Mouse (Mus musculus) megakaryocyte, adult 5-6 weeks (primary cell): ENCODE data around the gene Lrriq1. TPM values are rescaled to one million over a fixed set of nuclear protein-coding genes. Genes with fewer than 3 reads are reported as not detected.

Experiments
- ATAC-seq: 2 replicates; pipeline ENCODE4 v1.8.0; 2016; ENCODE audit warnings: mild to moderate bottlenecking, inconsistent platforms; ENCODE audit not compliant: poor library complexity, severe bottlenecking
- total RNA-seq, 2 experiments: library from RNA; stranded (forward) in 1 of 2; stranded (reverse) in 1 of 2; fragments of 153-499, 151-499 nt in 1 of 2; fragments of 221-1000, 200-1000 nt in 1 of 2; gene quantifications; 2 replicates each; pipeline versions ENCODE4 v1.2.3 to v1.2.4; 2015 to 2017

Gene Lrriq1
- total RNA-seq (2015) (not detected in 2 replicates), total RNA-seq (2017) (not detected in 2 replicates)

GRCm38 (mm10) chr10:103235707-103236459 lies at the start of gene Lrriq1:
Gene Lrriq1 (minus strand): TSS chr10:103236322.
- ATAC-seq: no peak

- no peak for ATAC-seq
Measured at GRCm38 (mm10) chr10:103253842-103254803, 18.0 kb upstream of the Lrriq1 start.

- no peak for ATAC-seq
Measured at GRCm38 (mm10) chr10:103236460-103236772, 294 bp upstream of the Lrriq1 start.

GRCm38 (mm10) chr10:103226646-103227045 lies 9.5 kb downstream of the Lrriq1 start:
- ATAC-seq: no peak

- 0 out of 2 replicates have a peak, but pooled peaks have one; percentile 38 for ATAC-seq
Measured at GRCm38 (mm10) chr10:103194655-103195328, 41.3 kb downstream of the Lrriq1 start.

GRCm38 (mm10) chr10:103145769-103146379 lies 90.2 kb downstream of the Lrriq1 start:
- ATAC-seq: no peak

- no peak for ATAC-seq
Measured at GRCm38 (mm10) chr10:103144927-103145768, 91.0 kb downstream of the Lrriq1 start.

- ATAC-seq: no peak
Measured at GRCm38 (mm10) chr10:103142526-103142925, 93.6 kb downstream of the Lrriq1 start.

GRCm38 (mm10) chr10:103141532-103141931 lies 94.6 kb downstream of the Lrriq1 start:
- no peak for ATAC-seq

GRCm38 (mm10) chr10:103140609-103141008 lies 95.5 kb downstream of the Lrriq1 start:
- no peak for ATAC-seq

- ATAC-seq: no peak
Measured at GRCm38 (mm10) chr10:103114629-103115028, 121.5 kb downstream of the Lrriq1 start.

GRCm38 (mm10) chr10:103108090-103108489 lies 128.0 kb downstream of the Lrriq1 start:
- no peak for ATAC-seq

- ATAC-seq: no peak
Measured at GRCm38 (mm10) chr10:103086101-103086500, 150.0 kb downstream of the Lrriq1 start.

GRCm38 (mm10) chr10:103049593-103049992 lies 186.5 kb downstream of the Lrriq1 start:
- no peak for ATAC-seq

GRCm38 (mm10) chr10:103046623-103047022 lies 189.5 kb downstream of the Lrriq1 start:
- no peak for ATAC-seq

GRCm38 (mm10) chr10:103045019-103045418 lies 191.1 kb downstream of the Lrriq1 start:
- no peak for ATAC-seq

- ATAC-seq: no peak
Measured at GRCm38 (mm10) chr10:103035002-103035640, 201.0 kb downstream of the Lrriq1 start.

- no peak for ATAC-seq
Measured at GRCm38 (mm10) chr10:103030931-103031330, 205.2 kb downstream of the Lrriq1 start.
